Mouse (Mus musculus) intestine, postnatal 0 days (tissue): Measurements from ENCODE around the gene Mttp. TPM values are rescaled to one million over a fixed set of nuclear protein-coding genes. Genes with fewer than 3 reads are reported as not detected.
A peak's percentile ranks its signal among the peaks of the same experiment; 100 is the strongest.

Experiments used
- ATAC-seq: fragments of 200-750 bp; cut with Nextera tagmentation; 2 replicates; pipeline ENCODE4 v1.8.0; 2017; ENCODE audit warnings: mild to moderate bottlenecking, moderate TSS enrichment, moderate library complexity
- H3K27ac ChIP-seq: fragments of 300-500 bp; sonication (generic); 2 replicates; pipeline ENCODE4 v1.5.1; 2014; ENCODE audit warnings: mild to moderate bottlenecking, low read depth, low read length, moderate library complexity
- H3K27me3 ChIP-seq: fragments of 300-500 bp; sonication (generic); replicated peaks from 2 replicates; pipeline ENCODE4 v1.6.1; 2014; ENCODE audit warnings: low read length, mixed read lengths; ENCODE audit not compliant: control insufficient read depth, insufficient read depth
- H3K36me3 ChIP-seq: fragments of 300-500 bp; sonication (generic); 2 replicates; pipeline ENCODE4 v1.6.1; 2014; ENCODE audit warnings: mild to moderate bottlenecking, moderate library complexity; ENCODE audit not compliant: control insufficient read depth, insufficient read depth
- H3K4me1 ChIP-seq: fragments of 300-500 bp; sonication (generic); replicated peaks from 2 replicates; pipeline ENCODE4 v1.6.1; 2014; ENCODE audit warnings: antibody characterized with exemption, low read length, mixed read lengths; ENCODE audit not compliant: control insufficient read depth, insufficient read depth
- H3K4me2 ChIP-seq: fragments of 300-500 bp; sonication (generic); replicated peaks from 2 replicates; pipeline ENCODE4 v1.6.1; 2014; ENCODE audit warnings: low read depth, mild to moderate bottlenecking, moderate library complexity
- H3K4me3 ChIP-seq: fragments of 300-500 bp; sonication (generic); 2 replicates; pipeline ENCODE4 v1.5.1; 2014; ENCODE audit warnings: low read depth, low read length
- H3K9ac ChIP-seq: fragments of 300-500 bp; sonication (generic); 2 replicates; pipeline ENCODE4 v1.6.1; 2014; ENCODE audit warnings: mild to moderate bottlenecking, low read depth, low read length
- H3K9me3 ChIP-seq: fragments of 300-500 bp; sonication (generic); 2 replicates; pipeline ENCODE4 v1.6.1; 2016; ENCODE audit warnings: mixed run types; ENCODE audit not compliant: control insufficient read depth
- CTCF ChIP-seq: sonication (generic); IDR thresholded peaks from 2 replicates; pipeline ENCODE4 v1.5.1; 2016; ENCODE audit warnings: low read depth, mild to moderate bottlenecking, control low read depth, antibody characterized with exemption, moderate library complexity
- WGBS: fragments of 180-500 bp; shearing (Covaris S2); extraction: QIAGEN DNeasy Blood & Tissue Kit; methylation state at CpG from one replicate; pipeline ENCODE4 v1.1.7; 2014; 5-methylcytosine and 5-hydroxymethylcytosine counted together
- polyA plus RNA-seq: library from polyadenylated mRNA; unstranded; fragments of >200 nt; fragmentation: Nextera tagmentation; extraction: Ambion mirVana; gene quantifications from 2 replicates; pipeline ENCODE4 v1.2.1, GENCODE M21; 2015

Gene Mttp
- 930 and 998 TPM in 2 replicates for polyA plus RNA-seq

GRCm38 (mm10) chr3:138144642-138145171 lies at the start of gene Mttp:
Mttp (minus strand) TSS chr3:138144968.
- ATAC-seq: no peak
- Histone ChIP-seq H3K36me3 (no peaks in the 10 kb centered on the region), H3K4me3 (peak within 1 kb of the TSS; percentile 74), H3K4me2 (peak within 1 kb of the TSS; percentile 68), H3K9me3 (no peaks in the 10 kb centered on the region), H3K4me1 (peaks cover 3% of the 10 kb centered on the region; the same call in 1 of the 2 replicates), H3K27ac (peak within 1 kb of the TSS; percentile 96), H3K9ac (peak within 1 kb of the TSS; percentile 75), H3K27me3 (no peaks in the 10 kb centered on the region)
- 2% methylated on average over 8 of the region's 8 CpGs for WGBS
- TF ChIP-seq CTCF: peak; percentile 82

- WGBS: 80% methylated on average over 15 of the region's 15 CpGs
- TF ChIP-seq CTCF: no peak
- Histone ChIP-seq H3K27ac (no peak within 1 kb of the TSS), H3K36me3 (no peaks in the 10 kb centered on the region), H3K4me2 (no peak within 1 kb of the TSS), H3K27me3 (no peaks in the 10 kb centered on the region), H3K9me3 (no peaks in the 10 kb centered on the region), H3K4me3 (no peak within 1 kb of the TSS), H3K4me1 (no peaks in the 10 kb centered on the region), H3K9ac (no peak within 1 kb of the TSS)
- ATAC-seq: no peak
These were observed 49.0 kb upstream of the Mttp start, which contains the start of gene 4930579F01Rik for GRCm38 (mm10) chr3:138193683-138194302. 4930579F01Rik (minus strand) TSS chr3:138193825.

- H3K27me3 ChIP-seq: no peaks in the 10 kb centered on the region
These were observed 47.5 kb upstream of the Mttp start for GRCm38 (mm10) chr3:138192260-138192659.

GRCm38 (mm10) chr3:138185995-138186930 lies 41.5 kb upstream of the Mttp start:
- Histone ChIP-seq H3K9me3 (no peaks in the 10 kb centered on the region), H3K27me3 (no peaks in the 10 kb centered on the region), H3K36me3 (no peaks in the 10 kb centered on the region), H3K4me2 (no peak overlapping the region), H3K9ac (no peak overlapping the region), H3K4me3 (no peak overlapping the region), H3K27ac (no peak overlapping the region), H3K4me1 (no peaks in the 10 kb centered on the region)
- no peak for ATAC-seq
- WGBS: 89% methylated on average over 26 of the region's 26 CpGs
- no peak for TF ChIP-seq CTCF

More at GRCm38 (mm10) chr3:138192260-138192659, 47.5 kb upstream of the Mttp start:
- no peak overlapping the region for H3K4me2 ChIP-seq
- 68% methylated on average over 7 of the region's 7 CpGs for WGBS
- H3K9ac ChIP-seq: no peak overlapping the region
- no peaks in the 10 kb centered on the region for H3K4me1 ChIP-seq
- ATAC-seq: no peak
- H3K27ac ChIP-seq: no peak overlapping the region
- no peak for TF ChIP-seq CTCF
- H3K9me3 ChIP-seq: no peaks in the 10 kb centered on the region
- no peak overlapping the region for H3K4me3 ChIP-seq
- no peaks in the 10 kb centered on the region for H3K36me3 ChIP-seq

GRCm38 (mm10) chr3:138185290-138185689 lies 40.5 kb upstream of the Mttp start:
- no peak for TF ChIP-seq CTCF
- H3K27me3 ChIP-seq: no peaks in the 10 kb centered on the region
- peak; percentile 56 for ATAC-seq
- H3K4me3 ChIP-seq: no peak overlapping the region
- H3K4me2 ChIP-seq: no peak overlapping the region
- no peaks in the 10 kb centered on the region for H3K4me1 ChIP-seq
- WGBS: 27% methylated on average over 4 of the region's 4 CpGs
- H3K36me3 ChIP-seq: no peaks in the 10 kb centered on the region
- no peaks in the 10 kb centered on the region for H3K9me3 ChIP-seq
- no peak overlapping the region for H3K9ac ChIP-seq
- no peak overlapping the region for H3K27ac ChIP-seq

GRCm38 (mm10) chr3:138183371-138183770 lies 38.6 kb upstream of the Mttp start:
- Histone ChIP-seq H3K4me1 (no peaks in the 10 kb centered on the region), H3K4me2 (no peak overlapping the region), H3K27ac (no peak overlapping the region), H3K4me3 (no peak overlapping the region), H3K9me3 (no peaks in the 10 kb centered on the region), H3K9ac (no peak overlapping the region), H3K27me3 (no peaks in the 10 kb centered on the region), H3K36me3 (no peaks in the 10 kb centered on the region)
- TF ChIP-seq CTCF: no peak
- 81% methylated on average over 7 of the region's 7 CpGs for WGBS
- no peak for ATAC-seq
